Comparison of ENCODE assay signal across 8 mouse cellular contexts in the genomic region with DNA sequence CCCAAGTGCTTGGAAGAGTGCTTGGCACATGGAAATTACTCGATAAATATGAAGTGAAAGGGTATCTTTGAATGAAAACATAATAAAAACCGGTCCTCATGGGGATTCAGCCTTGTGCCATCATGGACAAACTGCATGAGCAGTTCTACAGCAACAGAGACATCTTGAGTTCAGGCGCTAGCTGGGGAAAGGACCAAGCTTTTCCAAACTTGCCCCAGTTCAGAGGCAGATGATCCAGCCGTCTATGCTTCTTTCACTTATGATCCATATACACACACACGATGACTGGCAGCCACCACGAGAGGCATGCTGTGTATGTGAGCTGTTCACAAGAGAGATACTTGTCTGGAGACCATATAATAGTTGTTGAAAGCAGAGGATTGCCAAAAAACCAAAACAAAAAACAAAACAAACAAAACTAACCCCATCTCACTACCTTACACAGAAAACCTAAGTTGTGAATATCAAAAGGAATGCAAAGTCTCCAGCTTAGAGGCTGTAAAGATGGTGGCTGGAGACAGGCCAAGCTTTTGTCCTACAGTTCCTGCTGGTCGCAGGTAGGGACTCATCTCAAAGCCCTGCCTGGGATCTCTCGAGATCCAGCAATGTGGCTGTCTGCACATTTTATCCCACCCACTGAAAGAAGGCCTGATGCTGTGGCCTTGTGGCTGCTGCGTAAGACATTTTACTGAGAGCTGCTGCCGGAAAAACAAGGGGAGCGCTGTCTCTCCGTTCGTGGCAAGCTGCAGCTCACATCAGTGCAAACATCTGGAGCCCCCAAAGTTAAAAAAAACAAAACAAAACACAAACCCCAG. TPM values are rescaled to one million over a fixed set of nuclear protein-coding genes. Genes with fewer than 3 reads are reported as not detected.
DNase-seq lines count a peak whose midpoint lies in the region; ATAC-seq and TF ChIP-seq lines count a peak whose summit lies in the region.

No protein-coding gene starts in this region.

- ATAC-seq in megakaryocyte, adult 5-6 weeks (ENCODE audit: poor library complexity, severe bottlenecking) = no peak
- no peak for ATAC-seq in forebrain, embryonic 14.5 days
- no peak for ATAC-seq in midbrain, postnatal 0 days (ENCODE audit: low FRiP score)

- no peak overlapping the region for H3K27ac ChIP-seq in forebrain, embryonic 14.5 days (ENCODE audit: low read depth, low read length)
- no peak overlapping the region for H3K27ac ChIP-seq in midbrain, postnatal 0 days (ENCODE audit: low read depth, low read length)

- H3K4me3 ChIP-seq in megakaryocyte, embryonic 14.5 days (replicated peaks) = peak overlapping the region; percentile 46
- H3K4me3 ChIP-seq in forebrain, embryonic 14.5 days (ENCODE audit: low read depth, low read length) = 0 out of 2 replicates have a peak overlapping the region, but pooled peaks have one; percentile 78
- H3K4me3 ChIP-seq in midbrain, postnatal 0 days (ENCODE audit: low read depth, low read length) = peak overlapping the region; percentile 53; the same call in 1 of the 2 replicates

- H3K9me3 ChIP-seq in megakaryocyte, embryonic 14.5 days = no peaks in the 10 kb centered on the region
- no peaks in the 10 kb centered on the region for H3K9me3 ChIP-seq in forebrain, embryonic 14.5 days (replicated peaks; ENCODE audit: control insufficient read depth, low read length)
- H3K9me3 ChIP-seq in midbrain, postnatal 0 days (ENCODE audit: low read length) = no peaks in the 10 kb centered on the region

- TF ChIP-seq CTCF in midbrain, postnatal 0 days (IDR thresholded peaks at IDR 0.05) = no peak

- no peak overlapping the region for H3K9ac ChIP-seq in forebrain, embryonic 14.5 days (ENCODE audit: low read length)
- H3K9ac ChIP-seq in midbrain, postnatal 0 days (replicated peaks; ENCODE audit: low read length, poor library complexity, severe bottlenecking) = no peak overlapping the region; the same call in 1 of the 2 replicates

- H3K4me1 ChIP-seq in megakaryocyte, embryonic 14.5 days = peaks cover 40% of the 10 kb centered on the region
- H3K4me1 ChIP-seq in forebrain, embryonic 14.5 days (ENCODE audit: control insufficient read depth, insufficient read depth, low read length) = 0 out of 2 replicates have a peak, but pooled peaks cover 3% of the 10 kb centered on the region
- no peaks in the 10 kb centered on the region for H3K4me1 ChIP-seq in midbrain, postnatal 0 days (ENCODE audit: insufficient read depth, low read length)

- H3K36me3 ChIP-seq in megakaryocyte, embryonic 14.5 days (replicated peaks; ENCODE audit: low read length) = peaks cover 15% of the 10 kb centered on the region
- no peaks in the 10 kb centered on the region for H3K36me3 ChIP-seq in forebrain, embryonic 14.5 days (ENCODE audit: control insufficient read depth, insufficient read depth, low read length)
- H3K36me3 ChIP-seq in midbrain, postnatal 0 days (ENCODE audit: insufficient read depth, low read length) = no peaks in the 10 kb centered on the region

- H3K4me2 ChIP-seq in forebrain, embryonic 14.5 days (ENCODE audit: low read length) = peak overlapping the region; percentile 62
- peak overlapping the region; percentile 95 for H3K4me2 ChIP-seq in midbrain, postnatal 0 days (ENCODE audit: low read depth, low read length, poor library complexity, severe bottlenecking)

- H3K27me3 ChIP-seq in megakaryocyte, embryonic 14.5 days (replicated peaks) = no peaks in the 10 kb centered on the region
- no peaks in the 10 kb centered on the region for H3K27me3 ChIP-seq in forebrain, embryonic 14.5 days (replicated peaks; ENCODE audit: control insufficient read depth, insufficient read depth, low read length)
- no peaks in the 10 kb centered on the region for H3K27me3 ChIP-seq in midbrain, postnatal 0 days (ENCODE audit: insufficient read depth, low read length)

- no peak for DNase-seq in forebrain, embryonic 14.5 days (ENCODE audit: low spot score)
- DNase-seq in kidney, postnatal 14 days = peak; percentile 52
- DNase-seq in midbrain, postnatal 0 days (ENCODE audit: low spot score) = no peak
- DNase-seq in layer of hippocampus, adult 18-20 months (ENCODE audit: low spot score in 2 of 2) = no peak
- DNase-seq in urinary bladder, postnatal 25 days (ENCODE audit: low spot score) = no peak
- DNase-seq in layer of hippocampus, adult 11-12 months (ENCODE audit: low spot score) = no peak

- WGBS in forebrain, embryonic 14.5 days = 70% methylated on average over 13 of the region's 13 CpGs
- WGBS in midbrain, postnatal 0 days = 60% methylated on average over 13 of the region's 13 CpGs

RNA-seq across cellular contexts. Expression of gene Creb3l2, which starts 2.1 kb away (rescaled TPM):
- polyA plus RNA-seq in megakaryocyte, embryonic 14.5 days (2012; ENCODE audit: insufficient read depth, low replicate concordance) = 1.4 and 2.5 TPM in 2 replicates
- total RNA-seq in megakaryocyte, adult 5-6 weeks (2015) = 7.8 and 8.0 TPM in 2 replicates
- 2.8 and 3.0 TPM in 2 replicates for total RNA-seq in megakaryocyte, adult 5-6 weeks (2017)
- 2.4 and 2.9 TPM in 2 replicates for polyA plus RNA-seq in forebrain, embryonic 14.5 days (2014; fragmentation: Nextera tagmentation; extraction: Ambion mirVana)
- 3.9 and 4.5 TPM in 2 replicates for total RNA-seq in midbrain, postnatal 0 days (2014; rRNA removed)
- 1.9 and 2.1 TPM in 2 replicates for polyA plus RNA-seq in midbrain, postnatal 0 days (2015; fragmentation: Nextera tagmentation; extraction: Ambion mirVana)
- 1 to 10 TPM; 9.3 to 9.4 TPM for total RNA-seq in layer of hippocampus, adult 18-20 months (2021)
